Mouse (Mus musculus) liver, embryonic 12.5 days (tissue): ENCODE measurements around the gene Ltbp3. TPM values are rescaled to one million over a fixed set of nuclear protein-coding genes. Genes with fewer than 3 reads are reported as not detected.

ENCODE experiments used
- ATAC-seq: fragments of 200-750 bp; cut with Nextera tagmentation; 2 replicates; pipeline ENCODE4 v1.8.0; 2017; ENCODE audit warnings: moderate number of reproducible peaks, mild to moderate bottlenecking, moderate library complexity
- H3K27ac ChIP-seq: fragments of 300-500 bp; sonication (generic); 2 replicates; pipeline ENCODE4 v1.5.1; 2016; ENCODE audit warnings: mild to moderate bottlenecking
- H3K27me3 ChIP-seq: fragments of 300-500 bp; sonication (generic); replicated peaks from 2 replicates; pipeline ENCODE4 v1.6.1; 2016; ENCODE audit warnings: mild to moderate bottlenecking, moderate library complexity
- H3K36me3 ChIP-seq: fragments of 300-500 bp; sonication (generic); 2 replicates; pipeline ENCODE4 v1.6.1; 2016; ENCODE audit warnings: mild to moderate bottlenecking, moderate library complexity
- H3K4me1 ChIP-seq: fragments of 300-500 bp; sonication (generic); 2 replicates; pipeline ENCODE4 v1.6.1; 2016
- H3K4me2 ChIP-seq: fragments of 300-500 bp; sonication (generic); 2 replicates; pipeline ENCODE4 v1.6.1; 2016; ENCODE audit warnings: mild to moderate bottlenecking, moderate library complexity
- H3K4me3 ChIP-seq: fragments of 300-500 bp; sonication (generic); 2 replicates; pipeline ENCODE4 v1.5.1; 2016; ENCODE audit warnings: mild to moderate bottlenecking, moderate library complexity
- H3K9ac ChIP-seq: fragments of 300-500 bp; sonication (generic); 2 replicates; pipeline ENCODE4 v1.6.1; 2016; ENCODE audit warnings: mild to moderate bottlenecking, moderate library complexity
- H3K9me3 ChIP-seq: fragments of 300-500 bp; sonication (generic); replicated peaks from 2 replicates; pipeline ENCODE4 v1.6.1; 2016; ENCODE audit warnings: mild to moderate bottlenecking, moderate library complexity
- WGBS: fragments of 180-500 bp; shearing (Covaris S2); methylation state at CpG from one replicate; pipeline ENCODE4 v1.1.7; 2016; ENCODE audit not compliant: insufficient replicate concordance; 5-methylcytosine and 5-hydroxymethylcytosine counted together
- polyA plus RNA-seq: library from polyadenylated mRNA; unstranded; fragments of >200 nt; fragmentation: Nextera tagmentation; extraction: Ambion mirVana; gene quantifications from 2 replicates; pipeline ENCODE4 v1.2.1, GENCODE M21; 2016

Ltbp3 gene
- polyA plus RNA-seq, 1 experiment from 2014 or later: 3.8 TPM

DNA sequence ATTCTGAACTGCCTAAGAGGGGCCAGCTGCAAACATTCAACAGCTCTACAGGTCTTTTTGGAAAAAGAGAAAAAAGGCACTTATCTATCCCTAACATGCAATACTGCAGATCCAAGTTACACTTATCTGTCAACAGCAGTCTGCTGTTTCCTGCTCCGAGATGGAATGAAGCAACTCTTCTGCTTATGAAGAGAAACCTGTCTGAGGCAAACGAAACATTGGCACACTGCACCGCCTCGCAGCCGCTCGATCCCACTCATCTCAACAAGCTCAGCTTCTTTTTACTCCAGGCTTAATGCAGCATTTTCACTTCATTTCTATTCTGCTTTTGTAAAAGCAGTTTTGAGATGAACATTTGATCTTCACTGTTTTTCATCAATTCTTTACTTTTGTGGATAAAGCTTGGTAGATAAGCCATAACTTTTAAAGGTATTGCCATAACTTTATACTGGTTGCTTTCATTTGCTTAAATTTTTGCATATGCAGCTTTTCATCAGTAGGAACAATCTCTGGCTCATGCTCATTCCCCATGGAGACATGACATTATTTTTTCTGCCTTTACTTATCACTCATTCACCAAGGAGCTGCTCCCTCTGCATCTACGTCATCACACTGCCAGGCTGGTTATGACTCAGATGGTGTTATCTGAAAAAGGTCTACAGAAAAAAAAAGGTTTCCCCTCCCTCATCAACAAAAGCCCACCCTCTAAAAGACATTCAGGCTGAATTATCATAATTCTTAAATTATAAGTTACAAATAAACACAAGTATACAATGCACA lies 58.2 kb downstream of the Ltbp3 start:
- H3K36me3 ChIP-seq: peaks cover 61% of the 10 kb centered on the region
- peaks cover 51% of the 10 kb centered on the region for H3K4me1 ChIP-seq
- H3K4me3 ChIP-seq: peak overlapping the region; percentile 91
- H3K4me2 ChIP-seq: peak overlapping the region; percentile 93
- H3K27me3 ChIP-seq: no peaks in the 10 kb centered on the region
- H3K9me3 ChIP-seq: no peaks in the 10 kb centered on the region
- WGBS: under 1% methylated on average over 7 of the region's 7 CpGs
- H3K9ac ChIP-seq: peak overlapping the region; percentile 99
- ATAC-seq: peak; percentile 48
- peak overlapping the region; percentile 99 for H3K27ac ChIP-seq

GRCm38 (mm10) chr19:5799566-5800349 lies 59.1 kb downstream of the Ltbp3 start:
- WGBS: 1% methylated on average over 10 of the region's 10 CpGs
- H3K4me1 ChIP-seq: peaks cover 51% of the 10 kb centered on the region
- peak overlapping the region; percentile 99 for H3K27ac ChIP-seq

DNA sequence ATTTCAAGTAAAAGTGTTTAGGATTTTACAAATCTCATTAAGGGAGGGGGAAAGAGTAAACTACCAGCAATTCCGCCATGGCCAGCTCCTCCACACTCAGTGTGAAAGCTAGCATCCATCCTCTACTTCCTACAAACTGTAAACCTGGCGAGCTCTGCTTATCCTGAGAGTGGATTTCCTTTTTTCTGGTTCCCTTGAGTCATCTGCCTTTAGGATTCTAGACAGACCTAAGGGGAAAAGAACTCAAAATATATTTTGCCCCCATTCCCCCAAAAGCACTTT lies 59.6 kb downstream of the Ltbp3 start:
- peaks cover 55% of the 10 kb centered on the region for H3K36me3 ChIP-seq
- H3K4me3 ChIP-seq: peak overlapping the region; percentile 91
- no peaks in the 10 kb centered on the region for H3K9me3 ChIP-seq
- peak overlapping the region; percentile 99 for H3K9ac ChIP-seq
- ATAC-seq: no peak
- H3K4me1 ChIP-seq: peaks cover 51% of the 10 kb centered on the region
- no peaks in the 10 kb centered on the region for H3K27me3 ChIP-seq
- 2% methylated on average over 2 of the region's 2 CpGs for WGBS
- peak overlapping the region; percentile 93 for H3K4me2 ChIP-seq
- H3K27ac ChIP-seq: peak overlapping the region; percentile 99

More at GRCm38 (mm10) chr19:5799566-5800349, 59.1 kb downstream of the Ltbp3 start:
- Histone ChIP-seq H3K4me2 (peak overlapping the region; percentile 93), H3K9ac (peak overlapping the region; percentile 99), H3K9me3 (no peaks in the 10 kb centered on the region), H3K36me3 (peaks cover 61% of the 10 kb centered on the region), H3K27me3 (no peaks in the 10 kb centered on the region), H3K4me3 (peak overlapping the region; percentile 91)
- ATAC-seq: no peak

DNA sequence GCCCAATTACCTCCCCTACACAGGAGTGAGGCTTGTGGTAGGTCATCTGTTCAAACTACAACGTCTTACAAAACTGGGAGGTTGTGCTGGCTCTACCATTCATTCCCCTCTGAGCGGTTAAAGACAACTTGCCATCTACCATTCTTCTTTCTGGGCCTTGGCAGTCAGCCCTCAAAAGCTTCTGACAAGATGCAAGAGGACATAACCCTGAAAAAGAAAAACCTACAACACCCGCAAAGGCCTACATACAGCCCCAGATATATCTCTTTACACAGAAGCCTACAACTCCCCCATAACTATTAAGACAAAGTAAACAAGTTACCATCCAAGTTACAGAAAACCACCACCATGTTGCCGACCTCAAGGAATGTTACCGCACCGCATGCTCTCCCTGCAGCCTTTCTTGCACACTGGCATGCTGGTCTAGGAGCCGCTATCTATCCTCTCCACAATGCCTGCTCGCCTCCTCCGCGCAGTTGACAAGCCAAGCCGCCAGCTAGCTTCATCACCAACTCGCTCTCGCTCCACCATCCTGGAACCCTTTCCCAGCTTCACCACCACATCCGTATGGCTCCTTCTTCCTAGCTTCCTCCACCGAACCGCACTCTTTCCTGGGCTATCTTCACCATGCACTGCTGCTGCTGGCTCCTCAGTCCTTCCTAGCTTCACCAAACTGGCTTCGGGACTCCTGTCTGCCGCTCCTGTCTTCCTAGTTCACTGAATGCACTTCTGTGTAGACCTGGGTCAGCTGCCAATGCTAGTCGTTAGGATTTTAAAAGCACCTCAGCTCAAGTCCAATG lies 60.1 kb downstream of the Ltbp3 start:
- no peak for ATAC-seq
- H3K36me3 ChIP-seq: peaks cover 50% of the 10 kb centered on the region

GRCm38 (mm10) chr19:5801432-5801964 lies 60.8 kb downstream of the Ltbp3 start:
- Histone ChIP-seq H3K4me1 (peaks cover 51% of the 10 kb centered on the region), H3K9ac (peak overlapping the region; percentile 99), H3K27ac (peak overlapping the region; percentile 99), H3K9me3 (no peaks in the 10 kb centered on the region), H3K4me3 (peak overlapping the region; percentile 91), H3K36me3 (peaks cover 43% of the 10 kb centered on the region), H3K27me3 (no peaks in the 10 kb centered on the region), H3K4me2 (peak overlapping the region; percentile 93)
- ATAC-seq: no peak
- 3% methylated on average over 3 of the region's 3 CpGs for WGBS

More for the DNA sequence above, 60.1 kb downstream of the Ltbp3 start:
- Histone ChIP-seq H3K4me2 (peak overlapping the region; percentile 93), H3K9me3 (no peaks in the 10 kb centered on the region), H3K4me3 (peak overlapping the region; percentile 91), H3K4me1 (peaks cover 51% of the 10 kb centered on the region), H3K27me3 (no peaks in the 10 kb centered on the region), H3K27ac (peak overlapping the region; percentile 99), H3K9ac (peak overlapping the region; percentile 99)
- WGBS: 0% methylated on average over 19 of the region's 19 CpGs

- H3K4me3 ChIP-seq: peak overlapping the region; percentile 91
- peak overlapping the region; percentile 99 for H3K9ac ChIP-seq
- H3K4me1 ChIP-seq: peaks cover 51% of the 10 kb centered on the region
- no peaks in the 10 kb centered on the region for H3K27me3 ChIP-seq
- under 1% methylated on average over 25 of the region's 25 CpGs for WGBS
- no peaks in the 10 kb centered on the region for H3K9me3 ChIP-seq
- ATAC-seq: no peak
- H3K27ac ChIP-seq: peak overlapping the region; percentile 99
- H3K36me3 ChIP-seq: peaks cover 36% of the 10 kb centered on the region
- H3K4me2 ChIP-seq: peak overlapping the region; percentile 93
These were observed 61.5 kb downstream of the Ltbp3 start for GRCm38 (mm10) chr19:5802011-5802786.

GRCm38 (mm10) chr19:5802787-5803040 lies 62.0 kb downstream of the Ltbp3 start:
- Histone ChIP-seq H3K4me3 (peak overlapping the region; percentile 91), H3K4me1 (peaks cover 51% of the 10 kb centered on the region), H3K36me3 (peaks cover 31% of the 10 kb centered on the region), H3K9me3 (no peaks in the 10 kb centered on the region), H3K9ac (peak overlapping the region; percentile 99), H3K27ac (peak overlapping the region; percentile 99), H3K4me2 (peak overlapping the region; percentile 93), H3K27me3 (no peaks in the 10 kb centered on the region)
- ATAC-seq: no peak
- 0% methylated on average over 4 of the region's 4 CpGs for WGBS

DNA sequence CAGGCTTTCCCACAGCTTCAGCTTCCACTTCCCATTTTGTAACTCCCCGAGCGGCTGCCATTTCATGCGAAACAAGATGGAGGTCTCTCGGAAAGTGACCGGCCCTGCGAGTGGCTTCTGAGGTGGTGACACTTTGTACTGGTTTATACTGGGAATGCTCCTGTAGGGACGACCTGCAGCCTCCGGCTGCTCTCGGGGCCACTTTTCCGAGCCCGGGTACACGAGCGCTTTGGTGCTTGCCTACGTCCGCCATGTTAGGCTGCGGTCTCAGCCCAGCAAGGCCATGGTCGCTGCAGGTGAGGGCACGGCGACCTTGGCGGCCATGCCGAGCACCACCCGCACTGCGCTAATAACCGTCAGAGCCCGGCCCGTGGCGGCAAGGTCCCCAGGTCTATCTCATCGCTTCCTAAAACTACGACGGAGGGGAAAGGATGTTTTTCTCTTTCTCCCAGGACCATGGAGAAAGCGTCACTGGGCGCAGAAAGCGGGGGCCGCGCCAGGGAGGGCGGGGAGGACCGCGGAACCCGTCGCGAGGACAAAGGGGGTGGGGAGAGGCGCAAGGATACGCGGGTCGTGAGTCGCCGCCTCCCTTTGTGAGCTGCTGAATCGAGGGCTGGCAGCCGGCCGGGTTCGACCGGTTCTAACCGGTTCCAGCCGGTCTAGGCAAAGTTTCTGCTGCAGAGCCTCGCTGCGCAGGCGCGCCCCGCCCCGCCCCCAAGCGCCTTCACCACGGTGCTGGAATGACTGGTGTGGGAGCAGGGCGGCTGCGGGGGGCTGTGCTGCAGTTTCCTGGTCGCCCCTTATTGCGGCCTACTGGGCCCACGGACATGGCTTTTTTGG lies 62.6 kb downstream of the Ltbp3 start:
- Histone ChIP-seq H3K27me3 (no peaks in the 10 kb centered on the region), H3K36me3 (peaks cover 26% of the 10 kb centered on the region), H3K9me3 (no peaks in the 10 kb centered on the region), H3K4me1 (peaks cover 52% of the 10 kb centered on the region), H3K9ac (peak overlapping the region; percentile 99), H3K27ac (peak overlapping the region; percentile 99), H3K4me3 (peak overlapping the region; percentile 91), H3K4me2 (peak overlapping the region; percentile 93)
- ATAC-seq: peak; percentile 88
- WGBS: under 1% methylated on average over 51 of the region's 67 CpGs

GRCm38 (mm10) chr19:5803881-5804279 lies 63.2 kb downstream of the Ltbp3 start:
- H3K9ac ChIP-seq: peak overlapping the region; percentile 99
- peaks cover 58% of the 10 kb centered on the region for H3K4me1 ChIP-seq
- 2% methylated on average over 16 of the region's 16 CpGs for WGBS
- peaks cover 19% of the 10 kb centered on the region for H3K36me3 ChIP-seq
- peak overlapping the region; percentile 99 for H3K27ac ChIP-seq
- H3K9me3 ChIP-seq: no peaks in the 10 kb centered on the region
- peak overlapping the region; percentile 91 for H3K4me3 ChIP-seq
- H3K27me3 ChIP-seq: no peaks in the 10 kb centered on the region
- ATAC-seq: 0 out of 2 replicates have a peak, but pooled peaks have one; percentile 17
- H3K4me2 ChIP-seq: peak overlapping the region; percentile 93

GRCm38 (mm10) chr19:5804371-5804899 lies 63.7 kb downstream of the Ltbp3 start:
- Histone ChIP-seq H3K27ac (peak overlapping the region; percentile 99), H3K27me3 (no peaks in the 10 kb centered on the region), H3K36me3 (peaks cover 15% of the 10 kb centered on the region), H3K9me3 (no peaks in the 10 kb centered on the region), H3K9ac (peak overlapping the region; percentile 99), H3K4me1 (peaks cover 61% of the 10 kb centered on the region), H3K4me3 (peak overlapping the region; percentile 91), H3K4me2 (peak overlapping the region; percentile 93)
- no peak for ATAC-seq
- WGBS: 31% methylated on average over 8 of the region's 8 CpGs
